Mouse (Mus musculus) testis, adult 2 months (tissue): ENCODE measurements around the gene Dock2.

Experiments
- CTCF ChIP-seq: fragments of 200-500 bp; IDR thresholded peaks from 2 replicates; pipeline ENCODE4 v1.5.1; 2012; ENCODE audit warnings: low read depth, mild to moderate bottlenecking, inconsistent platforms, low read length, moderate library complexity; ENCODE audit not compliant: control insufficient read depth, insufficient read depth, insufficient replicate concordance
- POLR2A ChIP-seq: fragments of 200-500 bp; IDR thresholded peaks from 2 replicates; pipeline ENCODE4 v1.6.1; 2012; ENCODE audit warnings: low read depth, mild to moderate bottlenecking, inconsistent platforms, low read length, moderate library complexity; ENCODE audit not compliant: control insufficient read depth

GRCm38 (mm10) chr11:34194158-34194941 lies 589.3 kb downstream of the Dock2 start:
- no peak for TF ChIP-seq POLR2A
- no peak for TF ChIP-seq CTCF
